Mouse (Mus musculus) left cerebral cortex, postnatal 4 days (tissue): Measurements from ENCODE around the gene Zfp955a. TPM values are rescaled to one million over a fixed set of nuclear protein-coding genes. Genes with fewer than 3 reads are reported as not detected.
"Not testable (repeated sequence)": the region's sequence is repeated elsewhere in the genome, so short reads cannot be mapped to it uniquely, and the experiment has no call there.

Experiments used
- DNase-seq: peaks from one replicate; pipeline ENCODE4 v3.0.0-alpha.2; 2022
- intact Hi-C: fragments of 180-260 bp; cut with DNase I; formaldehyde crosslinking; loops from one replicate; pipeline ENCODE4 v1.15.1; 2025
- total RNA-seq, 2 experiments: library from RNA; stranded (reverse); gene quantifications; 2 replicates each; pipeline ENCODE4 v1.2.3; 2021

Gene Zfp955a
- total RNA-seq: 10 to 100 TPM; 16.9 to 17.5 TPM

DNA sequence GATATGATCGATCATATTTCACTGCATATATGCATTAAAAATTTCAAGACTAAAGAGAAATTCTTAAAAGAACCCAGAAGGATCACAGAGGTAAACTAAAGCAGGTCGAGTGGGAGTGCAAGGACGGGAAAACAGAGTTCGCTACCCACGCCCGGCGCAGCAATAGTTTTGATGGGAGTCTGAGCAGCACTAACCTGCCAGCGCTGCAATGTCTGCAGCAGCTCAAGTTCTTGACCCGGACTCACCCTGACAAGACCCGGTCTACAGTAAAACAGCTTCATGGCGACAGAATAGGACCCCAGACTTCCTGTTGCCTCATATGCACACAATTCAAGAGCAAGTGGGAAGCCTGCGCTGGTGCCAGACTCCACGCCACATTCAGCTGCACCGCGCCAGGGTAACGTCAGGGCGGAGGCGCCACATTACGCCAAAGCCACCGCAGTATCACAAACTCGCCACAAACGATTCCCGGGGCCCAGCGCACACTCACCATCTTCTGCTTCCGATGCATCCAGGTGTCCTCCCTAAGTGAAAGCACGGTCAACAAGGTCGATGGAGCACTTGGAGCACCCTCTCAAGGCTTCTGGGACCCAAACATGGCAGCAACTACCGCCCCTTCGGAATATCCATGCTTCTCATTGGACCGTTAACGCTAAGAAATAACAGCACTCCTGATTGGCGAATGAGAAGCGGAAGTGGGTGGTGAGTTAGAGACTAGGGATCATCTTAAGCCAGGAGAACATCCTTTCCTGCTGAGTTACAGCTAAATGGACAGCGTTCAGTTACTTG is at the start of gene Zfp955a:
Gene Zfp955a, minus strand, starts transcription at position 616 of the 789 bp plus-strand sequence.
- DNase-seq, intact Hi-C loops: not testable (repeated sequence)

DNA sequence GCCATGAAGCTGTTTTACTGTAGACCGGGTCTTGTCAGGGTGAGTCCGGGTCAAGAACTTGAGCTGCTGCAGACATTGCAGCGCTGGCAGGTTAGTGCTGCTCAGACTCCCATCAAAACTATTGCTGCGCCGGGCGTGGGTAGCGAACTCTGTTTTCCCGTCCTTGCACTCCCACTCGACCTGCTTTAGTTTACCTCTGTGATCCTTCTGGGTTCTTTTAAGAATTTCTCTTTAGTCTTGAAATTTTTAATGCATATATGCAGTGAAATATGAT is 34.9 kb upstream of the Zfp955a start:
- DNase-seq, intact Hi-C loops: not testable (repeated sequence)

DNA sequence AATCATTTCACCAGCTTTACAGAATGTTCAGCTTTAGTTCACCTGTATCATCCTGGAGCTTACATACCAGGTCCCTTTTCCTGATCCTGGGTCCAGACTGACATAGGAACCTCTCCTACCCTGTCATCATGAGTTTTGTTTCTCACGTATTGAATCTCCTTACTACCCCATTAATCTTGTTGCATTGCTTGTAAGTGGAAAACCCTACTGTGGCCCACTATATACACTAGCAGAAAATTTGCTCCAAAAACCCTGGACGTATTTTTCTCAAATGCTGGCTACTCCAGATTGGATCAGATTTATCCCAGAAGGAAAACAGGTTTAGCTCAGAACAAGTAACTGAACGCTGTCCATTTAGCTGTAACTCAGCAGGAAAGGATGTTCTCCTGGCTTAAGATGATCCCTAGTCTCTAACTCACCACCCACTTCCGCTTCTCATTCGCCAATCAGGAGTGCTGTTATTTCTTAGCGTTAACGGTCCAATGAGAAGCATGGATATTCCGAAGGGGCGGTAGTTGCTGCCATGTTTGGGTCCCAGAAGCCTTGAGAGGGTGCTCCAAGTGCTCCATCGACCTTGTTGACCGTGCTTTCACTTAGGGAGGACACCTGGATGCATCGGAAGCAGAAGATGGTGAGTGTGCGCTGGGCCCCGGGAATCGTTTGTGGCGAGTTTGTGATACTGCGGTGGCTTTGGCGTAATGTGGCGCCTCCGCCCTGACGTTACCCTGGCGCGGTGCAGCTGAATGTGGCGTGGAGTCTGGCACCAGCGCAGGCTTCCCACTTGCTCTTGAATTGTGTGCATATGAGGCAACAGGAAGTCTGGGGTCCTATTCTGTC is 34.3 kb upstream of the Zfp955a start, which contains the start of gene Zfp955b:
Gene Zfp955b, plus strand, starts transcription at position 506 of the 837 bp plus-strand sequence.
- DNase-seq: not testable (repeated sequence)

DNA sequence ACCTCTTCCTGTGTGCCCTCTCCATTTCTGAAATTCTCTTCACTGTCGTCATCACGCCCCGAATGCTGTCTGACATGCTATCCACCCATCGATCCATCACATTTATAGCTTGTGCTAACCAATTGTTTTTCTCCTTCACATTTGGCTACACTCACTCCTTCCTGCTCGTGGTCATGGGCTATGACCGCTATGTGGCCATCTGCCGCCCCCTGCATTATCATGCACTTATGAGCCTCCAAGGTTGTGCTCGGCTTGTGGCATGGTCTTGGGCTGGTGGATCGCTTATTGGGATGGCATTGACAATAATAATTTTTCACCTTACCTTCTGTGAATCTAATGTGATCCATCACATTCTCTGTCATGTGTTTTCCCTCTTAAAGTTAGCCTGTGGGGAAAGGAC is 14.0 kb upstream of the Zfp955a start:
- intact Hi-C loops: no loop called here

More for the DNA sequence above, 34.3 kb upstream of the Zfp955a start, which contains the start of gene Zfp955b:
- intact Hi-C loops: not testable (repeated sequence)

DNA sequence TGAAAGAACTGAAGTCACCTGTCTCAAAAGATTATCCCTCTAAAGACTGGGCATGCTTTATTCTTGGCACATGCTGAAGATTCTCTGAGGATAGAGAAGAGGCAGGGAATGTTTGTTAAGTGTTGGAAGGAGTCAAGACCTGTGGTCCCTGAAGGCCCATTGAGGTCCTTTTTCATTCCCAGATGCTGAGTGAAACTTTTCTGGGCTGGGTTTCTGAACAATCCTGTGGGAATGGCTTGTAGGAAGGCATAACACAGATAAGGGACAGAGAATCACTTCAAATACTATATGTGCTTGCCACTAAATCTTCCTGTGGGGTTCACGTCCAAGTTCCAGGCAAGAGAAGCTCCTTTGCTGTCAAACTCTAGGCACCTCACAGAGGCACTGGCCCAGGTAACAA is 9.4 kb upstream of the Zfp955a start, which contains the start of gene Olfr63:
Gene Olfr63, plus strand, starts transcription at position 301 of the 400 bp plus-strand sequence.
- no peak for DNase-seq
- intact Hi-C loops: no loop called here

More for the DNA sequence above, 14.0 kb upstream of the Zfp955a start:
- DNase-seq: no peak

DNA sequence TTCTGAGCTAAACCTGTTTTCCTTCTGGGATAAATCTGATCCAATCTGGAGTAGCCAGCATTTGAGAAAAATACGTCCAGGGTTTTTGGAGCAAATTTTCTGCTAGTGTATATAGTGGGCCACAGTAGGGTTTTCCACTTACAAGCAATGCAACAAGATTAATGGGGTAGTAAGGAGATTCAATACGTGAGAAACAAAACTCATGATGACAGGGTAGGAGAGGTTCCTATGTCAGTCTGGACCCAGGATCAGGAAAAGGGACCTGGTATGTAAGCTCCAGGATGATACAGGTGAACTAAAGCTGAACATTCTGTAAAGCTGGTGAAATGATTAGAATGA is 343 bp upstream of the Zfp955a start:
- DNase-seq, intact Hi-C loops: not testable (repeated sequence)

DNA sequence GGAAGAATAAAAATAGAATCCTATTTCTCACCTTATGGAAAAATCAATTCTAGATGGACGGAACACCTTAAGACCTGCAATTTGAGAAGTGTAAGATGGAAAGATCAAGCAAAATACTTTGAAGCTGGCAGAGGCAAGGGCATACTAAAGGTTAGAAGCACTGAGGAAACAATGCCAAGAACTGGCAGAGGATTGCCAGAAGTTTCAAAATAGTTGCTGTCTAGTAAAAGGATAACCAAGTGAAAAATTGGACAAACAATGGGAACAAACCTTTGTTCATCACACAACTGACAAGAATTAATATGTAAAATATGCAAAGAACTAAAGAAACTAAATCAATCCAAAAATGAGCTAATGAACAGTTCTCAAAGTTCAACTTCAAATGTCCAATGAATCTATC is 18.3 kb downstream of the Zfp955a start:
- DNase-seq, intact Hi-C loops: not testable (repeated sequence)

DNA sequence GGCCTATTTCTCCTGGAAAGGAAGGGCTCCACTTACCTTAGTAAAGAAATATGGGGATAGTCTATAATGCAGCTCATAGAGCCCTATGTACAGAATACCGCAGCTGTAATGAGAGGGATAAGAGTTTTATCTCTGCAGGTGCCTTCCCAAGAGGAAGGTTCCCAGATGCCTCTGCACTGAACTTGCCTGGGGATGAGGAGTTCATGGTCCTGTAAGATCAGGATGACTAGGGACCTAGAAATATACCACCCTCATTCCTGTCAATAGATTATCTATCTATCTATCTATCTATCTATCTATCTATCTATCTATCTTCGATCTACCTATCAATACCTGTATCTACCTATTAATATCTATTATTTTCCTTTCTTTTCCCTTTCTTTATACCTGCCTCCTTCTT is 33.4 kb downstream of the Zfp955a start, which contains the start of gene Olfr1564:
Gene Olfr1564, minus strand, starts transcription at position 101 of the 400 bp plus-strand sequence.
- no peak for DNase-seq
- intact Hi-C loops: no loop called here

DNA sequence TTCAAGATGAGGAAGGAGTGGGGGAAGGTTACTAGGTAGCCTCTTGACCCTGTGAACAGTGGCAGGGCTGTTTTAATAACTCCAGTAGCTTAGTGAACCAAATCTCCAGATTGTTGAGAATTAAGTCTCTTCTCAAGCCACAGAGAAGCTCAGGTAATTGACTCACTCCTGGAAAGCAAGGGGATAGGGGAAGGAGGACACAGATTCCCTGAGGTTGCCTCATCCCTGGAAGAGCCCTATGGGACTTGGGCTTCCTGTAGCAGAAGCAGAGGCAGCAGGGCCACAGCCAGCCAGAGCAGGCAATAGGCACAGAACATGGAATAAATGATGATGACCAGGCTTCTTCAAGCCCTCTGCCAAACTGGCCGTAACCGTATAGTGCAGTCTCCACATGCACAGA is 63.9 kb downstream of the Zfp955a start, which contains the start of gene Olfr239:
Gene Olfr239, plus strand, starts transcription at position 301 of the 400 bp plus-strand sequence.
- intact Hi-C loops: not testable (repeated sequence)

More for the DNA sequence above, 63.9 kb downstream of the Zfp955a start, which contains the start of gene Olfr239:
- DNase-seq: not testable (repeated sequence)

Other genes with a start within 250 kb of the Zfp955a start
- 10 to 100 TPM; 24.5 to 25.6 TPM for gene Zfp763, start 221.7 kb downstream of the Zfp955a start, total RNA-seq
- gene 4921501E09Rik, start 187.1 kb downstream of the Zfp955a start, total RNA-seq: not detected
- 10 to 100 TPM; 28.2 to 32.1 TPM for gene Zfp563, start 165.8 kb downstream of the Zfp955a start, total RNA-seq
- gene Morc2b, start 115.5 kb downstream of the Zfp955a start, total RNA-seq: under 1 TPM; 0.38 to 0.91 TPM
- not detected for gene Olfr55, start 86.7 kb downstream of the Zfp955a start, total RNA-seq
- not detected for gene Olfr239, start 63.8 kb downstream of the Zfp955a start, total RNA-seq
- under 1 TPM; 0.30 to 0.40 TPM for gene Olfr1564, start 33.5 kb downstream of the Zfp955a start, total RNA-seq
- under 1 TPM in 1 of 2 experiments, not detected in 1; 0.06 TPM for gene Olfr63, start 9.5 kb upstream of the Zfp955a start, total RNA-seq
- gene Zfp955b, start 34.4 kb upstream of the Zfp955a start, total RNA-seq: 10 to 100 TPM; 26.3 to 35.5 TPM
- 10 to 100 TPM; 35.2 to 41.8 TPM for gene Zfp81, start 103.7 kb upstream of the Zfp955a start, total RNA-seq
- gene Zfp101, start 139.5 kb upstream of the Zfp955a start, total RNA-seq: 10 to 100 TPM; 13.7 to 14.9 TPM
- gene Actl9, start 177.8 kb upstream of the Zfp955a start, total RNA-seq: not detected